Mouse (Mus musculus) embryonic fibroblast, embryonic 13.5 days (primary cell): ENCODE data around the gene Styk1. TPM values are rescaled to one million over a fixed set of nuclear protein-coding genes. Genes with fewer than 3 reads are reported as not detected.

ENCODE experiments used
- H3K27ac ChIP-seq: 2 replicates; pipeline ENCODE4 v1.5.1; 2012; ENCODE audit warnings: low read length, control low read depth, inconsistent platforms; ENCODE audit not compliant: insufficient read depth
- H3K4me1 ChIP-seq: 2 replicates; pipeline ENCODE4 v1.6.1; 2011; ENCODE audit warnings: low read length; ENCODE audit not compliant: control insufficient read depth, insufficient read depth
- H3K4me3 ChIP-seq: 2 replicates; pipeline ENCODE4 v1.5.1; 2011; ENCODE audit warnings: mild to moderate bottlenecking, control low read depth, low read length; ENCODE audit not compliant: insufficient read depth
- CTCF ChIP-seq: IDR thresholded peaks from 2 replicates; pipeline ENCODE4 v1.5.1; 2011; ENCODE audit warnings: mild to moderate bottlenecking, control low read depth, low read length, moderate library complexity, borderline replicate concordance; ENCODE audit not compliant: insufficient read depth
- POLR2A ChIP-seq: IDR thresholded peaks from 2 replicates; pipeline ENCODE4 v1.6.1; 2011; ENCODE audit warnings: low read depth, mild to moderate bottlenecking, control low read depth, low read length, moderate library complexity
- polyA plus RNA-seq: library from polyadenylated mRNA; stranded (reverse); fragments of >200 nt; gene quantifications from 2 replicates; pipeline ENCODE4 v1.2.4, GENCODE M21; 2011; ENCODE audit warnings: low read depth; ENCODE audit not compliant: missing spikeins, insufficient read length

The Styk1 gene
- 11.3 and 26.4 TPM in 2 replicates for polyA plus RNA-seq

DNA sequence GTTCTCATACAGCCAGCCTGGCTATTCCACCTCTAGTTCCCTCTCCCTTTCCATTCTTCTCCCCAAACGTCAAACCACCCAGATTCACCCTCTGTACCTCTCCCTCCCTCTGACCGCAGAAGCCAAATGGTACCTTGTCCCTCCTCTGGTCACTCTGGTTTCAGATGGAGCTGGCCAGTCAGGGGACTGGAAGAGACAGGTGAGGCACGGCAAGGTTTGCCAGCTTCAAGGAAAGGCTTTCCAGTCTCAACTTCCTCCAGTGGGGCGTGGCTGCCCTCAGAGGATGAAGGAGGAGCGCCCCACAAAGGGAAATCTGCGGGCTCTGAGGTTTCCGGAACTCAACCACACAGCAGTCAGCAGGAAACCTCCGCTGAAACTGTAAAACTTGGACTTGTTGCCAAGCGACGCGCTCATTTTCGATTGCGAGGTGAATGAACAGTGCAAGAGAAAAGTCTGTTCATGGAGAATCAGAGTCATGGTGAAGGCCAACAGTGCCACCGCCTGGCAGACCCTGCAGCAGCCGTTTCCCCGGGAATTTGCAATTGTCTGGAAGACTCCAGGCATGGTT lies at the start of gene Styk1:
Gene Styk1 (minus strand): TSS at position 246 of the 568 bp plus-strand sequence.
- H3K4me1 ChIP-seq: peaks cover 2% of the 10 kb centered on the region; the same call in 1 of the 2 replicates
- H3K27ac ChIP-seq: peak within 1 kb of the TSS; percentile 11; the same call in 1 of the 2 replicates
- peak within 1 kb of the TSS; percentile 63 for H3K4me3 ChIP-seq
- peak; percentile 50 for TF ChIP-seq POLR2A
- TF ChIP-seq CTCF: peak; percentile 75

- peak overlapping the region; percentile 42; the same call in 1 of the 2 replicates for H3K27ac ChIP-seq
Observed at GRCm38 (mm10) chr6:131403036-131403435, 49.6 kb upstream of the Styk1 start.

DNA sequence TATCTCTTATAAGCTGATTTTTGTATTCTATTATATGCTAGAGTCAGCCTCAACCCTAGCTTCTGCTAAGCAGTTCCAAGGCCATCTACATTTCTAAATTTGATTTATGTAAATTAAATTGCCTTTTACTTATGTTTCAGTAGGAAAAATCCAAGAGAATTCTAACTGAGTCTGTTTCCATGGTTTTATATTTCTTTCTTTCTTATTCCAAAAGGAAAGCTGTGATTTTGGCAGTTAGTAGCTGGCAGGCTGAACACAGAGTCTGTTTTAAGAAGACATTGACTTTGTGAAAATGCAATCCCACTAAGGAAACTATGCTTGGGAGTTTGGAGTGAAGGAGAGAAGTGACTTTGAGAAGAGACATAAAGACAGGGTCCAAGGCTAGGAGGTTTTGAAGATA lies 49.2 kb upstream of the Styk1 start:
- Histone ChIP-seq H3K4me3 (no peak overlapping the region), H3K4me1 (peaks cover 4% of the 10 kb centered on the region; the same call in 1 of the 2 replicates), H3K27ac (peak overlapping the region; percentile 42; the same call in 1 of the 2 replicates)
- TF ChIP-seq CTCF: no peak
- TF ChIP-seq POLR2A: no peak

More at GRCm38 (mm10) chr6:131403036-131403435, 49.6 kb upstream of the Styk1 start:
- Histone ChIP-seq H3K4me1 (peaks cover 4% of the 10 kb centered on the region; the same call in 1 of the 2 replicates), H3K4me3 (no peak overlapping the region)
- no peak for TF ChIP-seq CTCF
- TF ChIP-seq POLR2A: no peak

DNA sequence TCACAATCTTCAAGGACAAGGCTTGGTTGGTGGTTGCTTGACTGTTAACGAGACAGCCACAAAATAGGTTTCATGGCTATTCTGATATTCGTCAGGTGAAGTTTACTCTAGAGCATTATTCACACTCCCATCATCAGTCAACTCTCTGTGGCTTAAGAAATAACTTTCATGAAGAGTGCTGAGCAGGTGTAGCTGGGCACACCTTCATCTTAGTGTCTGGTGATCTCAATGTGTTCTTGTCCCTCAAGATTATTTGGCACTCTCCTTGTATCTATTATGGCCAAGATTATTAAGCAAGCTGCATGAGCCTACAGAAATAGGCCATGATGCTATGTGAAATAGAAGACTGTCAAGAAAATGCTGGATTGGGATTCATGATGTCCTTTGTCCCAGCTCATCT lies 47.9 kb upstream of the Styk1 start:
- H3K4me3 ChIP-seq: no peak overlapping the region
- no peak for TF ChIP-seq CTCF
- no peak for TF ChIP-seq POLR2A

GRCm38 (mm10) chr6:131396650-131397049 lies 43.3 kb upstream of the Styk1 start:
- TF ChIP-seq CTCF (no peak), POLR2A (no peak)
- no peaks in the 10 kb centered on the region for H3K4me1 ChIP-seq
- H3K4me3 ChIP-seq: no peak overlapping the region
- no peak overlapping the region for H3K27ac ChIP-seq

More for the DNA sequence above, 47.9 kb upstream of the Styk1 start:
- no peak overlapping the region for H3K27ac ChIP-seq
- peaks cover 4% of the 10 kb centered on the region; the same call in 1 of the 2 replicates for H3K4me1 ChIP-seq

DNA sequence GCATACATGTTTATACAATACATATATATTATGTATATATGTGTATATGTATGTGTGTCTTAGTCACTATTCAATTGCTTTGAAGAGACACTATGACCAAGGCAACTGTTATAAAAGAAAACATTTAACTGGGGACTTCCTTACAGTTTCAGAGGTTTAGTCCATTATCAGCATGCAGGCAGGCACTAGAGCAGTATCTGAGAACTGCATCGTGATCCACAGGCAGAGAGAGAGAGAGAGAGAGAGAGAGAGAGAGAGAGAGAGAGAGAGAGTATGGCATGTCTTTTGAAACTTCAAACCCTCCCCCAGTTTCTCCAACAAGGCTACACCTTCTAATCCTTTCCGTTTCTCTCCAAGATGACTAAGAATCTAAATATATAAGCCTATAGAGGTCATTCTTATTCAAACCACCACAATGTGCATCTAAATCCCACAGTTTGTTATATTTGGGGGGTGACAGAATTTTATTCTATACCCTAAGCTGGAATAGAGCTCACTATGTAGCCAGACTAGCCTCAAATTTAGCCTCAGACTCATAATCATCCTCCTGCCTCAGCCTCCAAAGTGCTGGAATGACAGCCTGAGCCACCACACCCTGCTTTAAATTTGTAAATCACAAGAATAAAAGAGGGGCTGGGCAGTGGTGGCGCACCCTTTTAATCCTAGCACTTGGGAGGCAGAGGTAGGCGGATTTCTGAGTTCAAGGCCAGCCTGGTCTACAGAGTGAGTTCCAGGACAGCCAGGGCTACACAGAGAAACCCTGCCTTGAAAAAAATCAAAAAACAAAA lies 40.7 kb upstream of the Styk1 start:
- H3K4me1 ChIP-seq: no peaks in the 10 kb centered on the region
- H3K27ac ChIP-seq: no peak overlapping the region
- TF ChIP-seq POLR2A (no peak), CTCF (no peak)
- H3K4me3 ChIP-seq: no peak overlapping the region

GRCm38 (mm10) chr6:131388040-131389021 lies 34.9 kb upstream of the Styk1 start, which contains the start of gene Ybx3:
Gene Ybx3, minus strand, starts transcription at chr6:131388476.
- Histone ChIP-seq H3K4me1 (no peaks in the 10 kb centered on the region; the same call in 1 of the 2 replicates), H3K27ac (peak within 1 kb of the TSS; percentile 63), H3K4me3 (peak within 1 kb of the TSS; percentile 93)
- TF ChIP-seq CTCF (no peak), POLR2A (peak; percentile 57)

- TF ChIP-seq CTCF (no peak), POLR2A (peak; percentile 40)
Observed at GRCm38 (mm10) chr6:131387221-131388039, 34.0 kb upstream of the Styk1 start.

GRCm38 (mm10) chr6:131386416-131387019 lies 33.1 kb upstream of the Styk1 start:
- 0 out of 2 replicates have a peak overlapping the region, but pooled peaks have one; percentile 63 for H3K27ac ChIP-seq
- H3K4me3 ChIP-seq: peak overlapping the region; percentile 93
- H3K4me1 ChIP-seq: peaks cover 4% of the 10 kb centered on the region
- TF ChIP-seq CTCF (no peak), POLR2A (no peak)

More at GRCm38 (mm10) chr6:131387221-131388039, 34.0 kb upstream of the Styk1 start:
- Histone ChIP-seq H3K27ac (peak overlapping the region; percentile 63), H3K4me1 (peaks cover 4% of the 10 kb centered on the region), H3K4me3 (peak overlapping the region; percentile 93)
